Mouse (Mus musculus): ENCODE results near the gene Heyl.

Heyl gene

GRCm38 (mm10) chr4:123271063-123271462, 37.7 kb downstream of the Heyl start:
- in situ Hi-C loops (cut with MboI; ENCODE audit: unreplicated experiment in 2 of 2) = no loop called here

- in situ Hi-C loops (cut with MboI; ENCODE audit: unreplicated experiment in 2 of 2) = loop anchor here in 1 of 2 experiments (25.0 kb wide), 2 partner anchors 107 to 632 kb away; partner anchors contain the start of genes 4930535I16Rik, Mycbp and Rragc
These were observed 46.8 kb downstream of the Heyl start for GRCm38 (mm10) chr4:123280117-123280516.

GRCm38 (mm10) chr4:123282500-123282899, 49.1 kb downstream of the Heyl start:
- in situ Hi-C loops (cut with MboI; ENCODE audit: unreplicated experiment in 2 of 2) = loop anchor here in 1 of 2 experiments (25.0 kb wide), 2 partner anchors 105 to 630 kb away; partner anchors contain the start of genes 4930535I16Rik, Mycbp and Rragc

- in situ Hi-C loops (cut with MboI; ENCODE audit: unreplicated experiment in 2 of 2) = loop anchor here in 1 of 2 experiments (25.0 kb wide), 2 partner anchors 104 to 629 kb away; partner anchors contain the start of genes 4930535I16Rik, Mycbp and Rragc
These were observed 49.7 kb downstream of the Heyl start for GRCm38 (mm10) chr4:123282915-123283674.

GRCm38 (mm10) chr4:123283675-123284064, 50.3 kb downstream of the Heyl start:
- in situ Hi-C loops (cut with MboI; ENCODE audit: unreplicated experiment in 2 of 2) = loop anchor here in 1 of 2 experiments (25.0 kb wide), 2 partner anchors 104 to 629 kb away; partner anchors contain the start of genes 4930535I16Rik, Mycbp and Rragc

- in situ Hi-C loops (cut with MboI; ENCODE audit: unreplicated experiment in 2 of 2) = loop anchor here in 1 of 2 experiments (25.0 kb wide), 2 partner anchors 102 to 627 kb away; partner anchors contain the start of genes 4930535I16Rik, Mycbp and Rragc
These were observed 51.6 kb downstream of the Heyl start for GRCm38 (mm10) chr4:123284731-123285624.

GRCm38 (mm10) chr4:123286790-123287189, 53.4 kb downstream of the Heyl start:
- in situ Hi-C loops (cut with MboI; ENCODE audit: unreplicated experiment in 2 of 2) = loop anchor here in 1 of 2 experiments (25.0 kb wide), 2 partner anchors 101 to 626 kb away; partner anchors contain the start of genes 4930535I16Rik, Mycbp and Rragc

- in situ Hi-C loops (cut with MboI; ENCODE audit: unreplicated experiment in 2 of 2) = loop anchor here in 1 of 2 experiments (25.0 kb wide), 2 partner anchors 98 to 623 kb away; partner anchors contain the start of genes 4930535I16Rik, Mycbp and Rragc
These were observed 55.7 kb downstream of the Heyl start for GRCm38 (mm10) chr4:123289038-123289437.

GRCm38 (mm10) chr4:123292390-123292789, 59.0 kb downstream of the Heyl start:
- in situ Hi-C loops (cut with MboI; ENCODE audit: unreplicated experiment in 2 of 2) = loop anchor here in 1 of 2 experiments (25.0 kb wide), 2 partner anchors 95 to 620 kb away; partner anchors contain the start of genes 4930535I16Rik, Mycbp and Rragc

- in situ Hi-C loops (cut with MboI; ENCODE audit: unreplicated experiment in 2 of 2) = loop anchor here in 1 of 2 experiments (25.0 kb wide), 2 partner anchors 94 to 619 kb away; partner anchors contain the start of genes 4930535I16Rik, Mycbp and Rragc
These were observed 59.6 kb downstream of the Heyl start for GRCm38 (mm10) chr4:123292989-123293388.

GRCm38 (mm10) chr4:123293661-123294443, 60.5 kb downstream of the Heyl start:
- in situ Hi-C loops (cut with MboI; ENCODE audit: unreplicated experiment in 2 of 2) = loop anchor here in 1 of 2 experiments (25.0 kb wide), 2 partner anchors 93 to 618 kb away; partner anchors contain the start of genes 4930535I16Rik, Mycbp and Rragc

GRCm38 (mm10) chr4:123295026-123295425, 61.7 kb downstream of the Heyl start:
- in situ Hi-C loops (cut with MboI; ENCODE audit: unreplicated experiment in 2 of 2) = loop anchor here in 1 of 2 experiments (25.0 kb wide), 2 partner anchors 92 to 617 kb away; partner anchors contain the start of genes 4930535I16Rik, Mycbp and Rragc

- in situ Hi-C loops (cut with MboI; ENCODE audit: unreplicated experiment in 2 of 2) = loop anchor here in 1 of 2 experiments (25.0 kb wide), 2 partner anchors 92 to 617 kb away; partner anchors contain the start of genes 4930535I16Rik, Mycbp and Rragc
These were observed 62.3 kb downstream of the Heyl start for GRCm38 (mm10) chr4:123295516-123296147.

GRCm38 (mm10) chr4:123296148-123296534, 62.8 kb downstream of the Heyl start:
- in situ Hi-C loops (cut with MboI; ENCODE audit: unreplicated experiment in 2 of 2) = loop anchor here in 1 of 2 experiments (25.0 kb wide), 2 partner anchors 91 to 616 kb away; partner anchors contain the start of genes 4930535I16Rik, Mycbp and Rragc

GRCm38 (mm10) chr4:123297195-123297960, 64.0 kb downstream of the Heyl start:
- in situ Hi-C loops (cut with MboI; ENCODE audit: unreplicated experiment in 2 of 2) = loop anchor here in 1 of 2 experiments (25.0 kb wide), 2 partner anchors 90 to 615 kb away; partner anchors contain the start of genes 4930535I16Rik, Mycbp and Rragc

GRCm38 (mm10) chr4:123298226-123298625, 64.9 kb downstream of the Heyl start:
- in situ Hi-C loops (cut with MboI; ENCODE audit: unreplicated experiment in 2 of 2) = loop anchor here in 1 of 2 experiments (25.0 kb wide), 2 partner anchors 89 to 614 kb away; partner anchors contain the start of genes 4930535I16Rik, Mycbp and Rragc

GRCm38 (mm10) chr4:123298980-123299670, 65.8 kb downstream of the Heyl start:
- in situ Hi-C loops (cut with MboI; ENCODE audit: unreplicated experiment in 2 of 2) = loop anchor here in 1 of 2 experiments (25.0 kb wide), 2 partner anchors 88 to 613 kb away; partner anchors contain the start of genes 4930535I16Rik, Mycbp and Rragc
